Mouse (Mus musculus) lung, embryonic 14.5 days (tissue): Measurements from ENCODE around the gene Osgep. TPM values are rescaled to one million over a fixed set of nuclear protein-coding genes. Genes with fewer than 3 reads are reported as not detected.

Experiments
- ATAC-seq: fragments of 200-750 bp; cut with Nextera tagmentation; 2 replicates; pipeline ENCODE4 v1.8.0; 2017; ENCODE audit warnings: mild to moderate bottlenecking, moderate TSS enrichment, moderate library complexity; ENCODE audit not compliant: insufficient read depth
- DNase-seq: peaks from one replicate; pipeline ENCODE4 v3.0.0-alpha.2; 2015
- H3K27ac ChIP-seq: fragments of 300-500 bp; sonication (generic); 2 replicates; pipeline ENCODE4 v1.5.1; 2014; ENCODE audit warnings: low read depth, mild to moderate bottlenecking, moderate library complexity
- H3K27me3 ChIP-seq: fragments of 300-500 bp; sonication (generic); 2 replicates; pipeline ENCODE4 v1.6.1; 2014; ENCODE audit warnings: low read length, control low read depth; ENCODE audit not compliant: insufficient read depth
- H3K36me3 ChIP-seq: fragments of 300-500 bp; sonication (generic); 2 replicates; pipeline ENCODE4 v1.6.1; 2014; ENCODE audit warnings: control low read depth; ENCODE audit not compliant: insufficient read depth
- H3K4me1 ChIP-seq: fragments of 300-500 bp; sonication (generic); 2 replicates; pipeline ENCODE4 v1.6.1; 2014; ENCODE audit warnings: antibody characterized with exemption, control low read depth; ENCODE audit not compliant: insufficient read depth
- H3K4me2 ChIP-seq: fragments of 300-500 bp; sonication (generic); 2 replicates; pipeline ENCODE4 v1.6.1; 2014; ENCODE audit warnings: mild to moderate bottlenecking
- H3K4me3 ChIP-seq: fragments of 300-500 bp; sonication (generic); 2 replicates; pipeline ENCODE4 v1.5.1; 2014; ENCODE audit warnings: low read depth, low read length
- H3K9ac ChIP-seq: fragments of 300-500 bp; sonication (generic); 2 replicates; pipeline ENCODE4 v1.6.1; 2014
- H3K9me3 ChIP-seq: fragments of 300-500 bp; sonication (generic); 2 replicates; pipeline ENCODE4 v1.6.1; 2016; ENCODE audit warnings: low read depth, low read length, control low read depth
- CTCF ChIP-seq: IDR thresholded peaks from 2 replicates; pipeline ENCODE4 v1.5.1; 2016; ENCODE audit warnings: antibody characterized with exemption, low read depth
- WGBS: fragments of 180-500 bp; shearing (Covaris S2); extraction: QIAGEN DNeasy Blood & Tissue Kit; methylation state at CpG from one replicate; pipeline ENCODE4 v1.1.7; 2014; 5-methylcytosine and 5-hydroxymethylcytosine counted together
- polyA plus RNA-seq: library from polyadenylated mRNA; unstranded; fragments of >200 nt; fragmentation: Nextera tagmentation; extraction: Ambion mirVana; gene quantifications from 2 replicates; pipeline ENCODE4 v1.2.1, GENCODE M21; 2014

Gene Osgep
- polyA plus RNA-seq, 1 experiment from 2014 or later, result 183 TPM

GRCm38 (mm10) chr14:50895985-50896746 lies 28.5 kb downstream of the Osgep start:
- 0 out of 2 replicates have a peak, but pooled peaks cover 3% of the 10 kb centered on the region for H3K4me1 ChIP-seq
- DNase-seq (peak; percentile 90), ATAC-seq (peak; percentile 72)
- H3K4me2 ChIP-seq, result peak overlapping the region; percentile 81
- H3K9me3 ChIP-seq, result no peaks in the 10 kb centered on the region
- H3K27ac ChIP-seq, result no peak overlapping the region
- no peak for TF ChIP-seq CTCF
- H3K27me3 ChIP-seq, result peaks cover 9% of the 10 kb centered on the region
- H3K9ac ChIP-seq, result peak overlapping the region; percentile 57
- no peaks in the 10 kb centered on the region for H3K36me3 ChIP-seq
- 13% methylated on average over 19 of the region's 19 CpGs for WGBS
- H3K4me3 ChIP-seq, result peak overlapping the region; percentile 40

GRCm38 (mm10) chr14:50895407-50895806 lies 29.3 kb downstream of the Osgep start:
- Histone ChIP-seq H3K36me3 (no peaks in the 10 kb centered on the region), H3K4me1 (0 out of 2 replicates have a peak, but pooled peaks cover 3% of the 10 kb centered on the region), H3K27me3 (peaks cover 9% of the 10 kb centered on the region), H3K4me2 (no peak overlapping the region), H3K27ac (no peak overlapping the region), H3K9ac (no peak overlapping the region), H3K9me3 (no peaks in the 10 kb centered on the region), H3K4me3 (no peak overlapping the region)
- DNase-seq (no peak), ATAC-seq (no peak)
- no peak for TF ChIP-seq CTCF

- Histone ChIP-seq H3K4me1 (0 out of 2 replicates have a peak, but pooled peaks cover 3% of the 10 kb centered on the region), H3K27me3 (peaks cover 9% of the 10 kb centered on the region), H3K27ac (no peak overlapping the region), H3K9me3 (no peaks in the 10 kb centered on the region), H3K9ac (no peak overlapping the region), H3K4me3 (no peak overlapping the region), H3K4me2 (no peak overlapping the region), H3K36me3 (no peaks in the 10 kb centered on the region)
- 77% methylated on average over 22 of the region's 22 CpGs for WGBS
- ATAC-seq (no peak), DNase-seq (peak; percentile 28)
- no peak for TF ChIP-seq CTCF
These were observed 31.9 kb downstream of the Osgep start for GRCm38 (mm10) chr14:50892541-50893459.

GRCm38 (mm10) chr14:50892091-50892490 lies 32.6 kb downstream of the Osgep start:
- ATAC-seq (no peak), DNase-seq (no peak)
- no peak for TF ChIP-seq CTCF
- 90% methylated on average over 7 of the region's 7 CpGs for WGBS
- H3K4me1 ChIP-seq, result 0 out of 2 replicates have a peak, but pooled peaks cover 3% of the 10 kb centered on the region
- H3K27ac ChIP-seq, result no peak overlapping the region
- no peak overlapping the region for H3K4me3 ChIP-seq
- no peak overlapping the region for H3K9ac ChIP-seq
- no peaks in the 10 kb centered on the region for H3K36me3 ChIP-seq
- no peaks in the 10 kb centered on the region for H3K9me3 ChIP-seq
- no peak overlapping the region for H3K4me2 ChIP-seq
- H3K27me3 ChIP-seq, result peaks cover 8% of the 10 kb centered on the region

GRCm38 (mm10) chr14:50891621-50892020 lies 33.1 kb downstream of the Osgep start:
- ATAC-seq, result no peak
- peaks cover 3% of the 10 kb centered on the region for H3K27me3 ChIP-seq

GRCm38 (mm10) chr14:50876236-50876950 lies 48.3 kb downstream of the Osgep start:
- Histone ChIP-seq H3K27ac (no peak overlapping the region), H3K27me3 (no peaks in the 10 kb centered on the region), H3K9me3 (no peaks in the 10 kb centered on the region), H3K9ac (no peak overlapping the region), H3K4me1 (no peaks in the 10 kb centered on the region), H3K4me2 (no peak overlapping the region), H3K36me3 (no peaks in the 10 kb centered on the region), H3K4me3 (no peak overlapping the region)
- no peak for DNase-seq
- TF ChIP-seq CTCF, result no peak
- no peak for ATAC-seq
- WGBS, result 83% methylated on average over 6 of the region's 6 CpGs

More at GRCm38 (mm10) chr14:50891621-50892020, 33.1 kb downstream of the Osgep start:
- H3K9me3 ChIP-seq, result no peaks in the 10 kb centered on the region
- no peak overlapping the region for H3K4me2 ChIP-seq
- no peak overlapping the region for H3K27ac ChIP-seq
- H3K4me3 ChIP-seq, result no peak overlapping the region
- WGBS, result 89% methylated on average over 8 of the region's 8 CpGs
- no peak overlapping the region for H3K9ac ChIP-seq
- TF ChIP-seq CTCF, result no peak
- H3K4me1 ChIP-seq, result 0 out of 2 replicates have a peak, but pooled peaks cover 3% of the 10 kb centered on the region
- no peak for DNase-seq
- H3K36me3 ChIP-seq, result no peaks in the 10 kb centered on the region
